Mouse (Mus musculus): Measurements from ENCODE around the gene Cadm3.

Cadm3 gene

DNA sequence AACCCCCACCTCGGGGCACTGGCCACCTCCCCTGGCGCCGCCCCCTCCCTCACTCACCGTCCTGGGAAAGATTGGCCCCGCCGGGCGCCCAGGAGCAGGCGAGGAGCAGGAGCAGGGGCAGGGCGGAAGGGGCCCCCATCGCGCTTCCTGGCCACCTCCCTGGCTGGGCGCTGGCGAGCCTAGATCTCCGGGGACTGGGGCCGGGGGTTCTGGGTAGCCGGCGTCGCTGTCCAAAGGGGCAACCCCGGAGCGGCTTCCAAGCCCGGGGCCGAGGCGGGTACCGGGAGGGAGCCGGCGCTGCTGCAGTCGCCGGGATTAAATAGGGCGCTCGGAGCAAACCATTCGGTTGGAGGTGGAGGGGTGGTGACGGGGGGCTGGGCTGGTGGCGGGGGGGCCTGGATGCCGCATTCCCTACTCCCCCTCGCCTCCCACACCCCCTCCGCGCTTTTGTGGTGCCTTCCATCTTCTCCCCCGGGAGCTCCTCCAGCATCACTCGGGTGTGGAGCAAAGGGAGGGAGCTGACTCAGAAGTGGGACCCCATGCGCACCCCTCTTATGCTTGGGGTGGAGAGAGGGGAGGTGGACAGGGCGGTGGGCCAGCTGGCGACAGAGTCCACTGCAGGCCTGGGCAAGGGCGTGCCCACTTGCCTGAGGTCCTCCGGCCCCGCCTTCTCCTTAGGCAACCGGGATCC is at the start of gene Cadm3:
TSS of gene Cadm3 (minus strand) at position 340 of the 691 bp plus-strand sequence.
- DNase-seq (ENCODE audit: low read depth): no peak

DNA sequence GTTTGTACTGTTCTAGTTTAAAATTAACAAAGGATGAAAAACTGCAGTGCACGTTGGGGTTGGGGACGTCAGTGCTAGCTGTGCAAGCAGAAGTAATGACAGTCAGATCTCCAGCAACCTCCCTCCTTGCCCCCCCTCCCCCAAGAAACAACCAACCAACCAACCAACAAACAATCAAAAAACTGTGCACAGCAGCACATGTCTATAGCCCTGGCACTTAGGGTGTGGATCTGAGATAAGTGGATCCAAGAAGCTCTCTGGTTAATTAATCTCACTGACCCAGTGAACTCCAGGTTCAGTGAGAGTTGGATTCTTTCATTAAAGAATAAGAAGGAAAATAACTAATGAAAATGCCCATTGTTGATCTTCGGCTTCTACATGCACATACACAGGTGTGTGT is 47.1 kb upstream of the Cadm3 start:
- no peak for DNase-seq (ENCODE audit: low read depth)

GRCm38 (mm10) chr1:173411863-173412262 is 44.4 kb upstream of the Cadm3 start:
- no peak for DNase-seq (ENCODE audit: low read depth)

- DNase-seq (ENCODE audit: low read depth): no peak
These were observed 41.6 kb upstream of the Cadm3 start for GRCm38 (mm10) chr1:173409066-173409465.

DNA sequence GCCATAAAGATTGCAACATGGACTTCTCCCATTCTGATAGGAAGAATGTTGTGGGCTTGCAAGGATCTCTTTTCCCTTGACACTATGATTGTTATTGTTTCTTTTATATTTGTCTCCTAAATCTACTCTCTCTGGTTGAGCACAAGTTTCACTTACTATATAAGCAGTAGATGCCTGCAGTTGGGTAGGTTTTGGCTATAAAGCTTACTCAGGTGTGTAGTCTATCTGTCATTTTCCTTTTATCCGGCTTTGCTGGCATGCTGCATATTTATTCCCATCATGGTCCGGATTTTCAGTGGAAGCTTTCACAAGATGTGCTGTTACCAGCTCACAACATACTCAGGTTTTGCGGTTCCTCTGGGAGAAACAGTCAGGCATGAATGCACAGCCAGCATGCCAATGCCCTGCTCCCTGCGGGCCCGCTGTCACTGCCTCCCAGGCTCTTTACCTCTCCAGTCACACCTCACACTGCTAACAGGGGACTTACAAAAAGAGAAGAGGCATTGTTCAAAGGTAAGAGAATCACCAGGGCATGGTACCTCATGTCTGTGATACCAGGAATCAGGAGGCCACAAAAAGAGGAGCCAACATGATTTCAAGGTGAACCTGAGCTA is 37.3 kb upstream of the Cadm3 start:
- no peak for DNase-seq (ENCODE audit: low read depth)

DNA sequence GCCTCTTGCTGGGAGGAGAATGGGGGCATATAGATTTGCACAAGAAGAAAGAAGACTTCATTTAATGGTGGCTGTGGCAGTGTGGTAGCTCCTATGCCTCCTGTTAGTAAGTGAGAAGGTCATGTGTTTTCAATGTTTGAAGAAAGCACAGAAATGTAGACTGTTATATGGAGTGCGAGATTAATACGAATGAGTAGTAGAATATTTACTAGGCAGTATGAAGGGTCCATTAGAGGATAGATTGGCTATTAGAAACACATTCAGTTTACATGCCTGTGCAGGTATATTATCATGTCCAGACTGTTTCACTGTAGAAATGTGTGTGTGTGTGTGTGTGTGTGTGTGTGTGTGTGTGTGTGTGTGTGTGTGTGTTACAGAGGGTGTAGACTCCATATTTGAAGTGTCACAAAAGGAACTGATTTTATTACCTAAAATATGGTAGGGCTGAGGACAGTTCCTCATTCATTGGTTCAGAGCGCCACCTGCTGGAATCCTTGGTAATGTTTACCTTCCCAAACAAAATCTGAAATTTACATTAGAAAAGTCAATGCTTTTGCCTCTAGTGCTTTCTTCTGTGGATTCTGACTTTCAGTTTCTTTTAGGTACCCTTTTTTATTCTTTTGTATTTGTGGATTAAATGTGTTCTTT is 31.0 kb upstream of the Cadm3 start:
- peak; percentile 44 for DNase-seq (ENCODE audit: low read depth)

DNA sequence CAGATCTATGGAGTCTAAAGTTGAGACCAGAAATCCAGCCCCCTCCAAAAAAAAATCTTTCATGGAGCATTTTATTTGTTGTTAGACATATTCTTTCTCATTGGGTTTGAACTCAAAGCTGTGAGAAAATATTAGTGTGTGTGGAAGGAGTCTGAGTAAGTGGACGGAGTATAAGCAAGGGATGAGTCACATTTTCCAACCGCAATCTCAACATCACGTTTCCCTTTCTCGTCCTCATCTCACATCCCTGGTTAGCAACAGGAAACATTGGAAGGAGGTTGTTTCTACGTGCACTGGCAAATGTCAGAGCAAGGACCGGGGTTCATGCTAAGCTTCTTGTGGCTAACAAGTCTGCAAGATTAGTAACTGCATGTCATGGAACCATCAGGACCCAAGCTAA is 24.3 kb upstream of the Cadm3 start:
- no peak for DNase-seq (ENCODE audit: low read depth)

DNA sequence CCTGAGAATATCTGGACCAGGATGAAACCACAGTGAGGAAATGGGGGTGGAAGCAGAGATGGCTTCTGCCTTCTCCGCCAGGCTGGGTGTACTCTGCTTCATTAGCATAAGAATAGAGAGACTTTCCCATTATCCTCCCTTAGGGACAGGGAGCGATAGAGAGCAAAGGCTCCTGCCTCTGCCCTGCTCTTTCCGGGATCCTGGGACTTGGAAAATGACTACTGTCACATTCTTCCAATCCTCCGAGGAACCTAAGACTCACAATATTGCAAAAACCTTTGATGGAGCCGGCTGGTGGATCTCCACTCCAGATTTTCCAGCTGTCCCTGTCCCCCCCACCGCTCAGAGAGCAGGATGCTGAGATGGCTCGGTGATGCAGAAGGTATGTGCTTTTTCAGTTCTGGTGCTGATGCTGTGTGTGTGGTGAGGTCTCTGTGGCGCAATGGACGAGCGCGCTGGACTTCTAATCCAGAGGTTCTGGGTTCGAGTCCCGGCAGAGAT is 22.5 kb upstream of the Cadm3 start:
- DNase-seq (ENCODE audit: low read depth): no peak

DNA sequence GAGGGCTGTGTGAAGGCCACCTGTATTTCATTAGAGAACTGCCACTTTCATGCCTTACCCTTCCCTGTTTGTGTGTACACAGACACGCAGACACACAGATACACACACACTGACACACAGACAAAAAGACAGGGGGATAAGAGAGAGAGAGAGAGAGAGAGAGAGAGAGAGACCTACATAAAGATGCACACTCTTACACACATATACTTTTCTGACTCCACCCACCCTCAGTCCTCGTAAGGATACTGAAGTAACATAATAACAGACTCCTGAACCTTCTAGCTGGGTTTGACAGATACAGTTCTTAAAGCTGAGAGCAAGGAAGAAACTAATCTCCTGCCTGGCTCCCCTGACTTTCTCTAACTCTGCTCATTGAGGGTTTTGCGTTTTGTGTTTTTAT is 21.9 kb upstream of the Cadm3 start:
- DNase-seq (ENCODE audit: low read depth): no peak

DNA sequence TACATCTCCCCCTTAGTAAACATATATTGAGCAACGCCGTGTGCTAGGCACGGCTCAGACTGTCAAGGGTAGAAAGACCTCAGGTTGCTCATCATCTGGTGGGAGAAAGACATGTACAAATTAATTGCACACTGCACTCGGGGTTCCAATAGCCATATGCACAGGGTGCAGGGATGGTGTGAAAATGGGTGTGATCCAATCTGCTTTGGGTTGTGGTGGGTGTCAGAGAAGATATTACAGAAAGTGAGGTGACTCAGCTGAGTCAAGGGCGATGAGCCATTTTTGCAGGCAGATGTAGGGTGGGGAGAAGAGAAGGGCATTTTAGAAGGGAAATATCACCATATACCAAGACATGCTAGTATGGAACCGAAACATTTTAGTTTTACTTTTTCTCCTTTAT is 13.9 kb upstream of the Cadm3 start:
- DNase-seq (ENCODE audit: low read depth): no peak

DNA sequence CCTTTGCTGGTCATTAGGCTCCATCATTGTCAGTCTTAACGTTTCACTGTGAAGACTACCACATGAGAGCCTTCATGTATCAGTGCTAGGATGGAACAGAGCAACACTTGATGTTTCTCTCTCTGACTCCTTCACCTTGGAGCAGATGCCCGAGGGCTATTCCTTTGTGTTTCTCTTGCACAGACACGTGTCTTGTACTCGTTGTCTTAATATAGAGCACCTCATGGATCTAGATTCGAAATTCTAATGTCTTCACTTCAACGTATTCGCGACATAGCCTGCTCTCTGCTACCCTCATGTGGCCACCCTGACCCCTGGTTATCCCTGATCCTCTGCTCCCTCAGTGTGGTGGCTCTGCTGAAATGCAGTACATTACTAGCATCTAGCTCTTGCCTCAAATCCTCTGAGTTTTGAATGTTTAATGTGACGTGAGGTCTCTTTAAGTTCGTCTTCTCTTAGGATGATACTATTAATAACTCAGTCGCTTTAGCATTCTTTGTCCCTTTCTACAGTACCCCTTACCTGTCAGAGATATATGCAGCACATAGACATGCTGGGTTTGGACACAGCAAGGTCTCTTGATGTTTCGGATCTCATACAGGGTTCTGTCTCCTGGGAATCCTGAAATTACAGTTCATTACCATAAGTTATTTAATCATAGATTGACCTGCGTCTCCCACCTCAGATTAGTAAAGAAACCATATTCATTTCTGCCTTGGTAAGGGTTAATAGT is 10.1 kb upstream of the Cadm3 start:
- DNase-seq (ENCODE audit: low read depth): peak; percentile 16

DNA sequence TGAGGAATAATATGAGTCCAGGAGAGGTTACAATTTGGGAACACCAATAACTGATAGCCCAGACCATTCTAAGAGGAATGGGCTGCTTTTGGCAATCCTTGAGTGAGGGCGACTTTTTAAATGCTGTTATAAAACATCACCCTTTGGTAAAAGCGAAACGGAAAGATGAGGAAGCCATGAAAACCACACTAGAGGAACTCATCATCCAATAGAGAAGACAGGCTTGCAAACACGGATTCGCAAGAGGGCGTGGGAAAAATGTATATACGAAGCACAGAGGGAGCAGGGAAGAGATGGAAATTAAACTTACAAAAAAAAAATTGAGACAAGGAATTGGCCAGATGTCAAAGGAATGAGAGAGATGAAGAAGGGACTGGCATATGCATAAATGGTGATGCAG is 6.5 kb upstream of the Cadm3 start:
- no peak for DNase-seq (ENCODE audit: low read depth)

GRCm38 (mm10) chr1:173371586-173371985 is 4.1 kb upstream of the Cadm3 start:
- no peak for DNase-seq (ENCODE audit: low read depth)

DNA sequence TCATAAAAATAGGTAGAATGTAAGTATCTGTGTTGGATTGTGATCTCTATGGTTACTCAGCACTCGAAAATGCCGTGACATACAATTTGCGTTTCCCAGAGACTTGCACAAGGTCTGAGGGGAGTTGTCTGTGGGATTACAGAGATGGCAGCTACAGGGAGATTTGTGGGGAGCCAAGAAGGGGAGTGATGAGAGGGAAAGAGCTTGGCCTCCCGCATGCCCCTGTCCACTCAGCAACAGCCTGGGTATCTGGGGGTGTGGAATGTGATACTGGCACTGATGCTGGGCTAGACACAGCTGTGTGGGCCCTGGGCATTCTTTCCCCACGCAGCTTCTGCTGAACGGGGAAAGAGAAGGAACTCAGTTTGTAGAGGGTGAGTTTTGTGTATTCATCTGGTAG is 3.0 kb upstream of the Cadm3 start:
- DNase-seq (ENCODE audit: low read depth): no peak

GRCm38 (mm10) chr1:173369611-173370010 is 2.1 kb upstream of the Cadm3 start:
- DNase-seq (ENCODE audit: low read depth): no peak

- no peak for DNase-seq (ENCODE audit: low read depth)
These were observed 667 bp downstream of the Cadm3 start for GRCm38 (mm10) chr1:173366701-173367355.

DNA sequence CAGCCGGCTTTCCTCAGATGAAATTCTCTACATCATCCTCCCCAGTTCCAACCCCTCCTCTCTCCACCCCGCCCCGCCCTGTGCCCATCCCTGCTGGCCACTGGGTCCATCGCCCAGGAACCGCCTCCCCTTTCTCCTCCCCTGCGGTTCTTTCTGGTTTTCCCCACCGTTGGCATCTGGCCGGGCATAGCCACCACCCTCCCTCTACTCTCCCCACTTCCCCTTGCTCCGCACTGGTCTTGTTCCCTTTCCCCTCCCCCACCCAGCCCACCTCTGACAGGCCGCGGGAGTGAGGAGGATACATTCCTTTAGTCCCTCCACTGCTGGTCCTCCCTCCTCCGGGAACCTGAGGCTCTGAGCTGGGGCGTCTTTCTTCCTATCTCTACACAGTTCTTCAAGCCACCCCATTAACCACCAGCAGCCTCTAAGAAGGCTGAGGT is 1.5 kb downstream of the Cadm3 start:
- no peak for DNase-seq (ENCODE audit: low read depth)

DNA sequence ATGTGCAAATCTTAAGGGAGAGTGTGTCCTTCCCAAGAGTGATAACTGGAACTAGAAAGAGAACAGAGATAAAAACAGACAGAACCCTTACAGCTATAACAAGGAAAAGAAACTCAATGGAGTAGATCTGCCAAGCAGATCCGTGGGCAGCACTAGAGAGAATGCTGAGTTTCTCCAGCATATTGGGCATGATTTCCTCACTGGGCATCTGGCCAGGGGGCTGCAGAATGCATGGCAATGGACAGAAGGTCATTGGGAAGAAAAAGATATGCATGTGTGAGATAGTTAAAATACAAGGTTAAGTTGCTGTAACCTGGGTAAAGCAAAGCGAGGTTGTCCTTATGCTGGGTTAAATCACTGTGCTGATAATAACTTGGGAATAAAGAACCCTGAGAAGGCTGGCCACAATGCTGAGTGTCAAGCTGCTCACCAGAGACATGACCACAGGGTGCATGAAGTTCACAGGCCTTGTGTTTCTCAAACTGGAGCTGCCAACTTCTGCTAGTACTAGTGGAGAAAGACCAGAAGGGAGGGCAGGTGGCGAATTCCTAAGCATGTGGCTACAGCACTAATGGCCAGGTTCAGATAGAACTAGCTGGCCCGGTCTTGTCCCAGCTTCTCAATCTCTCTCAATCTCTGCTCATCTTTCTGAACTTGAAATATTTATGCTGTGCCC is 3.2 kb downstream of the Cadm3 start:
- no peak for DNase-seq (ENCODE audit: low read depth)

DNA sequence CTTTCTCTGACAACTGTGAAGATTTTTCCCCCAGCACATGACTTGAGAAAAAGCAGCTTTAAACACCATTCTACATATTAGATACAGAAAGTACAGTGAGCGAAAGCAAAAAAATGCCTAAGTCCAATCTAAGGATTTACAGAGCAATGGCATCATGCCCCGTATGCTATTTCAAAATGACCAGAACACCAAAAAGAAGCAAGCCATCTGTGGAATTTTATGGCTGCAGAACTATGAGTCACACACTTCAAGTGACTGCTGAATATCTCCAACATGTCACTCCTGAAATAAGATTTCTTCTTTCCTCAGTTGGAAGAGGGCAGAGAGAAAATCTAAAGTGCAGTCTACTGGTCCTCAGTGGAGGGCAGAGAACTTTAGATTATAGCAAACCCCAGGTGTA is 4.1 kb downstream of the Cadm3 start:
- no peak for DNase-seq (ENCODE audit: low read depth)

GRCm38 (mm10) chr1:173361651-173362050 is 5.8 kb downstream of the Cadm3 start:
- DNase-seq (ENCODE audit: low read depth): peak; percentile 72

DNA sequence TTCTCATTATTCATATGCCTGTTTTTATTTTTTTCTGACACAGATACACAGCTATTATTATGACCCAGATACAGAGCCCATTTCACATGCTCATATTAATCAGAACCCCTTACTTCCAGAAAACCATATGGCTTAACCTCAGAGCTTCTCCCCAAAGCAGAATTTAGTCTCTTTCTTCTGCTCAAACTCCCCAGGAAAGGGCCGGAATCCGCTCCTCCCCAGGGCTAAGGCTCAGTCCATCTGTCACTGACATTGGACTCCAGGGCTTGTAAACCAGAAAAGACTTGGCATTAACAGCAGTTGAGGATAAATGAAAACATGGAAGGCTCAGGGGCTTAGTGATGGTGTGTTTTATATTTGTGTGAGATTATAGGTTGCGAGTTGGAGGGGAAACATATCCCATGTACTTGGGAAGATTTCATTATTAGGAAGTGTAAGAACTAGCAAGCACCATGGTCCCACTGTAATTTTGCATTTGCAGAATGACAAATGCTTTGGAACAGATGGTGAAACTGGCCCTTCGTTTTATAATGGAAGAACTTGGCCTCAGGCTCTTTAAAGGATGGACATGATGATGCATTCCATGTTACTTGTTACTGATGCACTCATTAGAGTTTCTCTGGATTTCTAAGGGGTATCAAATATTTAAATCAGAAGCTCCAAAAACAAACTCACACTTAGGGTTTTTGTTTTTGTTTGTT is 7.8 kb downstream of the Cadm3 start:
- DNase-seq (ENCODE audit: low read depth): no peak
